Mouse (Mus musculus) neural tube, embryonic 11.5 days (tissue): ENCODE results near the gene Auts2. TPM values are rescaled to one million over a fixed set of nuclear protein-coding genes. Genes with fewer than 3 reads are reported as not detected.

ENCODE experiments used
- ATAC-seq: fragments of 200-750 bp; cut with Nextera tagmentation; 2 replicates; pipeline ENCODE4 v1.8.0; 2017; ENCODE audit warnings: moderate number of reproducible peaks, mild to moderate bottlenecking, moderate TSS enrichment, moderate library complexity; ENCODE audit not compliant: insufficient read depth, low FRiP score, low TSS enrichment
- DNase-seq: peaks from one replicate; pipeline ENCODE4 v3.0.0-alpha.2; 2015; ENCODE audit warnings: low spot score
- H3K27ac ChIP-seq: fragments of 300-500 bp; sonication (generic); 2 replicates; pipeline ENCODE4 v1.5.1; 2014; ENCODE audit warnings: low read depth, mild to moderate bottlenecking, low read length
- H3K27me3 ChIP-seq: fragments of 300-500 bp; sonication (generic); 2 replicates; pipeline ENCODE4 v1.6.1; 2014; ENCODE audit warnings: mild to moderate bottlenecking, low read length, mixed read lengths; ENCODE audit not compliant: control insufficient read depth, insufficient read depth
- H3K36me3 ChIP-seq: fragments of 300-500 bp; sonication (generic); 2 replicates; pipeline ENCODE4 v1.6.1; 2014; ENCODE audit warnings: mild to moderate bottlenecking, low read length, moderate library complexity, mixed read lengths; ENCODE audit not compliant: control insufficient read depth, insufficient read depth
- H3K4me1 ChIP-seq: fragments of 300-500 bp; sonication (generic); 2 replicates; pipeline ENCODE4 v1.6.1; 2014; ENCODE audit warnings: low read length, mixed read lengths; ENCODE audit not compliant: control insufficient read depth, insufficient read depth
- H3K4me2 ChIP-seq: fragments of 300-500 bp; sonication (generic); 2 replicates; pipeline ENCODE4 v1.6.1; 2014; ENCODE audit warnings: low read depth, mild to moderate bottlenecking, moderate library complexity
- H3K4me3 ChIP-seq: fragments of 300-500 bp; sonication (generic); 2 replicates; pipeline ENCODE4 v1.5.1; 2014; ENCODE audit warnings: low read depth, low read length
- H3K9ac ChIP-seq: fragments of 300-500 bp; sonication (generic); 2 replicates; pipeline ENCODE4 v1.6.1; 2014; ENCODE audit warnings: mild to moderate bottlenecking, low read length
- H3K9me3 ChIP-seq: fragments of 300-500 bp; sonication (generic); 2 replicates; pipeline ENCODE4 v1.6.1; 2016; ENCODE audit warnings: low read length; ENCODE audit not compliant: control insufficient read depth
- WGBS: fragments of 180-500 bp; shearing (Covaris S2); extraction: QIAGEN DNeasy Blood & Tissue Kit; methylation state at CpG from one replicate; pipeline ENCODE4 v1.1.7; 2014; 5-methylcytosine and 5-hydroxymethylcytosine counted together
- polyA plus RNA-seq: library from polyadenylated mRNA; unstranded; fragments of >200 nt; fragmentation: Nextera tagmentation; extraction: Ambion mirVana; gene quantifications from 2 replicates; pipeline ENCODE4 v1.2.1, GENCODE M21; 2014

Auts2 gene
- polyA plus RNA-seq, 1 experiment from 2014 or later = 45.0 TPM

DNA sequence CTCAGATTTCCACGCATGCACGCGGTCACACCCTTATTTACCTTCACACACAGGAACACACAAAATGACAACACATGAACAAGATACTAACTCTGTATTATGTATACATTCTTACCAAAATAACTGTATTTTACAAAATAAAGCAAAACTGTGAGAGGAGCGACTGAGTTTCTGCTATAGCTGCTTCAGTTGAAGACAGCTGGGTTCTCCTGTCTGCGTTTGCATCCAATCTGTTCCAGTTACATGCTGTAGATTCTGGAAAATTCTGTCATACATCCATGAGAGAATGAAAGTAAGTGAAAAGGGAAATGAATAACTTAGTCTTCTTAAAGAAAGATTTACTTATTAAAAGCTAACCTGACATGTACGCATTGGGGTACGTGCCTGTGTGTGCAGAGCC, 844.2 kb downstream of the Auts2 start:
- no peak overlapping the region for H3K4me2 ChIP-seq
- no peak for ATAC-seq
- H3K4me3 ChIP-seq = no peak overlapping the region
- WGBS = 96% methylated on average over 7 of the region's 7 CpGs
- no peaks in the 10 kb centered on the region for H3K27me3 ChIP-seq
- H3K36me3 ChIP-seq = no peaks in the 10 kb centered on the region
- no peak overlapping the region for H3K9ac ChIP-seq
- no peak for DNase-seq
- H3K4me1 ChIP-seq = no peaks in the 10 kb centered on the region
- no peak overlapping the region for H3K27ac ChIP-seq
- H3K9me3 ChIP-seq = no peaks in the 10 kb centered on the region

DNA sequence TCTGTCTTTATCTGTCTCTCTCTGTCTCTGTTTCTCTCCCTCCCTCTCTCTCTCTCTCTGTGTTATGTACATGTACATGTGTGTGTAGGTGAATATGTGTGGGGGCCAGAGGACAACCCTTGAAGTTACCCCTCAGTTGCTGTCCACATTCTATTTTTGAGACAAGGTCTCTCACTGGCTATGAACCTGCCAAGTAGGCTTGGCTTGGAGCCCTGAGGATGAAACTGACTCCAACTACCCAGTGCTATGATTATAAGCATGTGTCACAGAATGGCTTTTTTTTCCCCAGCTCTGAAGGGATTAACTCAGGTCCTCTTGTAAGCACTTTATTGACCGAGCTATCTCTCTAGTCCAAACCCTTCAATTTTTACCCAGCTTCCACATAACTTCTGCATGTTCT, 852.4 kb downstream of the Auts2 start:
- Histone ChIP-seq H3K9me3 (no peaks in the 10 kb centered on the region), H3K4me3 (no peak overlapping the region), H3K4me1 (no peaks in the 10 kb centered on the region), H3K27me3 (no peaks in the 10 kb centered on the region), H3K9ac (no peak overlapping the region), H3K27ac (no peak overlapping the region), H3K4me2 (no peak overlapping the region), H3K36me3 (no peaks in the 10 kb centered on the region)
- ATAC-seq = no peak
- no peak for DNase-seq
- 91% methylated on average over 1 of the region's 1 CpGs for WGBS

DNA sequence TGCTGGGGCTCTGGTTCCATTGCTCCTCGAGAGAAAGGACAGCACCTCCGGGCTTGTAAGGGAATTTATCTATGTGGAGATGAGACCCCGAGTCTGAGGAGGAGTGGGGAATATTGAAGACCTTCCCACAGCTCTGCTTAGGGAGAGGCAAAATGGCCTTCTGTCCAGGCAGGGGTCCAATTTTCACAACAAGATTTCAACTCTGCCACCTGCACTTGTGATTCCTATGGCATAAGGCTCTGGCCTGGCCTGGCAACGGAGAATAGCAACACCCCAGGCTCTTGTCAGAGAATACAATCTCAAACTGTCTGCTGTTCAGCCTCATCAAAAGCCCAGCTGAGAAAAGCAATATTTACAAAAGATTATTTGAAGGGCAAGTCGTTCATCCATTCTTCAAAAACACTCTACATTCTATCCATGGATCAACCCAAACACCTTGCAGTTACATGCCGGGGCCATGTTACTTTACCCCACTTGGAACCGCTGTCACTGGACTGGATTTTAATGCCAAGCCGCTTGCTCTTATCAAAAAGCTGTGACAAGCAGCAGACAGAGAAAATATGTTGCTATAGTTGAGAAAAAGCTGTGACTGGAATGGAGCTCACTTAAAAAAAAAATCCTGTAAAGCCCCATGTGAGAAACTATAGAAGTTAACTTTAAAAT, 856.1 kb downstream of the Auts2 start:
- ATAC-seq (no peak), DNase-seq (no peak)
- H3K27ac ChIP-seq = no peak overlapping the region
- no peak overlapping the region for H3K9ac ChIP-seq
- H3K9me3 ChIP-seq = no peaks in the 10 kb centered on the region
- H3K27me3 ChIP-seq = no peaks in the 10 kb centered on the region
- H3K4me2 ChIP-seq = no peak overlapping the region
- H3K4me1 ChIP-seq = no peaks in the 10 kb centered on the region
- H3K36me3 ChIP-seq = no peaks in the 10 kb centered on the region
- H3K4me3 ChIP-seq = no peak overlapping the region
- 80% methylated on average over 8 of the region's 8 CpGs for whole genome bisulfite sequencing

DNA sequence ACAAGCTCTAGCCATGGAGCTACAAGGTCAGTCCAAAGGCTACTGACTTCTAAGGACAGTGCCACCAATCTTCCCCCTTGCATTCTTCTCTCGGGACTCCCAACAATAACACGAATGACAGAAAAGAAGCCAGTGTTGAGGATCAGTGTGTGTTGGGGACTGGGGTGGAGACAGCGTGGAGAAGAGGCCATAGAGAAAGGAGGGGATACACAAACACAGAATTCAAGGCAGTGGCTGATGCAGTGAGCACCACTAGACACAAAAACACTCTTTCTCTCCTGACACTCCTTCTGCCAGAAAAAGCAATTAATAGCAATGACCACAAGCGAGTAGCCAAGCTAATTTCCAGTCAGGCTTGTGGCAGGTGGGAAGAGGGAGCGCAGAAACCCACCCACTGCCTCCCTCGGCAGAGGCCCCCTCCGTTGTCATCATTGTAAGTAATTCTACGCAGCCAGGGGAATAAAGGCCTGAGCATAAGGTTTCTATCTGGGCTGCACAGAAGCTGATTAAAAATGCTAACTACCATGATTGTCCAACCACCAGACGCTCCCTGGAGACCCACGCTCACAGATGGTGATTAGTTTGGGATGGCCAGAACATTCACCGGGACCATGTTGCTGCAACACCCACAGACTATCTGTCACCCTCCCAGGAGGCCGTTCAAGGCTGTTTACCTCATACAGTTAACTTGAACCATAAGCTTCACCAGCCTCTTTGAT, 862.9 kb downstream of the Auts2 start:
- Histone ChIP-seq H3K4me2 (no peak overlapping the region), H3K4me3 (no peak overlapping the region), H3K9ac (no peak overlapping the region), H3K9me3 (no peaks in the 10 kb centered on the region), H3K36me3 (no peaks in the 10 kb centered on the region), H3K27ac (peak overlapping the region; percentile 46; the same call in 1 of the 2 replicates), H3K27me3 (no peaks in the 10 kb centered on the region), H3K4me1 (peaks cover 8% of the 10 kb centered on the region; the same call in 1 of the 2 replicates)
- ATAC-seq = peak; percentile 84
- DNase-seq = peak; percentile 59
- 51% methylated on average over 12 of the region's 12 CpGs for WGBS

DNA sequence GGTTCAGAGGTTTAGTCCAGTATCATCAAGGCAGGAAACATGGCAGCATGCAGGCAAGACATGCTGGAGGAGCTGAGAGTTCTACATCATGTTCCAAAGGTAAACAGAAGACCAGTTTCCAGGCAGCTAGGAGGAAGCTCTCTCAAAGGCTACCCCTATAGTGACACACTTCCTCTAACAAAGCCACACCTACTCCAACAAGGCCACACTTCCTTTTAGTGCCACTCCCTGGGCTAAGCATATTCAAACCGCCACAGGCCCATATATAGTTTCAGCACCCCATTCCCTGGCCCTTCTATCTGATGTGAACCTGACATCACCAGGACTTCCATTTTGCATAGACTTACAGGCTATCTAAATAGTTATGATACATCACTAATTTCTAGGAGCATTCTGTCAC, 863.6 kb downstream of the Auts2 start:
- Histone ChIP-seq H3K36me3 (no peaks in the 10 kb centered on the region), H3K4me3 (no peak overlapping the region), H3K27ac (no peak overlapping the region), H3K9me3 (no peaks in the 10 kb centered on the region), H3K9ac (no peak overlapping the region), H3K4me1 (peaks cover 8% of the 10 kb centered on the region; the same call in 1 of the 2 replicates), H3K4me2 (no peak overlapping the region), H3K27me3 (no peaks in the 10 kb centered on the region)
- WGBS = 83% methylated on average over 1 of the region's 1 CpGs
- no peak for ATAC-seq
- DNase-seq = no peak

DNA sequence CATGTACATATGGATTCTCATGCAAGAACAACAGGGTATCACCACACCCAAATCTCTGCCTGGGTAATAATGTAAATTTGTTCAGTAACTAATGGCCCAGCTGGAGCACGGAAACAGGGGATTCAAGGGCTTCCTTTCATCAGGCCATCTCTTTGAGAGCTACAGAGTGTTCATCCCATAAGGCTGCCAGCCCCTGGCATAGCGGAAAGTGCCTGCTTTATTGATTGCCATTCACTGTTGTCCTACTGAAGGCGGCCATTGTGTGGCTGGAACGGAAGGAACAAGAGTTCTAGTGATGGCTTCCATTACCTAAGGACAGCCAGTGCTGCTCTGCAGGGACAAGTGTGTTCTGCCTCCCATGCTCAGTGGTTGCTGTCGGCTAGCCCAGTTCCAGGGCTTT, 865.6 kb downstream of the Auts2 start:
- Histone ChIP-seq H3K4me2 (no peak overlapping the region), H3K27me3 (no peaks in the 10 kb centered on the region), H3K36me3 (no peaks in the 10 kb centered on the region), H3K4me3 (no peak overlapping the region), H3K4me1 (peaks cover 8% of the 10 kb centered on the region; the same call in 1 of the 2 replicates), H3K9me3 (no peaks in the 10 kb centered on the region), H3K27ac (no peak overlapping the region), H3K9ac (no peak overlapping the region)
- peak; percentile 27; the same call in 1 of the 2 replicates for ATAC-seq
- 70% methylated on average over 5 of the region's 5 CpGs for WGBS
- DNase-seq = peak; percentile 23

DNA sequence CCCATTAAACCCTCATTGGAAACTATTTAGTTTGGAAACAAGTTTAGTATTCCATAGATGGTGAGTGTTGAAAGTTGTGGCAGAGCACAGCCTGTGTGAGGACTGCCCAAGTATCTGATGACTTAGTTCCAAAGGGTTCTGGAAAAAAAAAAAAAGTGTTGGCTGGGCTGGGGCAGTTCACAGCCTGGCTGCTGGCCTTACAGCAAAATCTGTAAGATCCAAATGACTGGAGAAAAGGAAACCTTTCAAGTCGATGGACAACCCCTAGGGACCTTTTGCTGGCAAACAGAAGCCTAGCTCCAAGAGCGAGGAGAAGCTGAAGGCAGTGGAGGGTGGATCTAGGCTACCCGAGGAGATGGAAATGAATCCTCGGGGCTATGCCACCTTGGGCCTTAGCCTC, 869.4 kb downstream of the Auts2 start:
- Histone ChIP-seq H3K4me3 (no peak overlapping the region), H3K4me1 (no peaks in the 10 kb centered on the region), H3K9ac (no peak overlapping the region), H3K4me2 (no peak overlapping the region), H3K36me3 (no peaks in the 10 kb centered on the region), H3K27ac (no peak overlapping the region), H3K27me3 (no peaks in the 10 kb centered on the region), H3K9me3 (no peaks in the 10 kb centered on the region)
- ATAC-seq = no peak
- DNase-seq = no peak
- 86% methylated on average over 4 of the region's 4 CpGs for WGBS

DNA sequence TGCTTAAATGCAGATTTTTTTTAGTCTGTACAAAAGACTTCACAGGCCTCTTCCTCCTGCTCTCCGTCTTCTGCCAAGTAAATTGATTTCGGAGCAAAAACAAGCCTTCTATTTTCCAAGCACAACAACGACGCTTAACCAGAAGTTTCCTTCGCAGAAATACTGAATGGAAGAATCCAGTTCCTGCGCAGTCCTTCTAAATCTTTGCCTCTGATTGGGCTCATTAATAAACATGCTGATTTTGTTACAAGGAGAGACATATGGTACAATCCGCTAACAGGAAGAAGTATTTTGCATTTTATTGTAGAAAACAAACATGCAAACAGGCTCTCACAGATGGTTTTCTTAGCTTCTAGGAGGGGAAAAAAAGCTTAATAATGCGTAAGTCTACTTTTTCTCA, 878.1 kb downstream of the Auts2 start:
- no peaks in the 10 kb centered on the region for H3K36me3 ChIP-seq
- no peaks in the 10 kb centered on the region for H3K27me3 ChIP-seq
- DNase-seq (no peak), ATAC-seq (no peak)
- no peak overlapping the region for H3K4me3 ChIP-seq
- H3K27ac ChIP-seq = no peak overlapping the region
- H3K4me2 ChIP-seq = no peak overlapping the region
- H3K9ac ChIP-seq = no peak overlapping the region
- no peaks in the 10 kb centered on the region for H3K4me1 ChIP-seq
- 0 out of 2 replicates have a peak, but pooled peaks cover 4% of the 10 kb centered on the region for H3K9me3 ChIP-seq
- 85% methylated on average over 8 of the region's 8 CpGs for WGBS

DNA sequence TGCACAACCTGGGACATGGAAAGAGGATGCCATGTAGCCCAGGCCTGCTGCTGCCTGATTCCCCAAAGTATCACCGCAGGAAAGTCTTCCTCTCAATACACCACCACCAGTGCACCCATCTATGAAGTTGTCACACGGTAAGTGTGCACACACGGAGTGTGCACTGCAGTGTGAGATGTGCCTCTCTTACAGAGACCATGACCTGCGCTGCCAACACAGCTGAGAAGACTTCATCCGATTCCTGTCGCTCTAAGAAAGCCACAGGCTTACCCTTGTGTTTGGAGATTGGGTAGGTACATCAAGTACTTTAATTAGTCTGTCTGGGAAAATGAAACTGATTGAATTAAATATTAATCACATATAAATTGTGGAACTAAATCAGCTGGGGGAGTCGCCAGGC, 878.5 kb downstream of the Auts2 start:
- ATAC-seq (no peak), DNase-seq (no peak)
- Histone ChIP-seq H3K27me3 (no peaks in the 10 kb centered on the region), H3K27ac (no peak overlapping the region), H3K9me3 (0 out of 2 replicates have a peak, but pooled peaks cover 4% of the 10 kb centered on the region), H3K4me2 (no peak overlapping the region), H3K4me1 (no peaks in the 10 kb centered on the region), H3K36me3 (no peaks in the 10 kb centered on the region), H3K9ac (no peak overlapping the region), H3K4me3 (no peak overlapping the region)
- WGBS = 90% methylated on average over 7 of the region's 7 CpGs
